Mouse (Mus musculus) c-Kit-positive CD71-negative TER-119-negative erythroid progenitor cells, embryonic 14.5 days (primary cell): ENCODE results near the gene A530064D06Rik.
"Not testable (repeated sequence)": the region's sequence is repeated elsewhere in the genome, so short reads cannot be mapped to it uniquely, and the experiment has no call there.

Experiments
- DNase-seq: peaks from one replicate; pipeline ENCODE4 v3.0.0-alpha.2; 2013; ENCODE audit warnings: low read depth

The A530064D06Rik gene

DNA sequence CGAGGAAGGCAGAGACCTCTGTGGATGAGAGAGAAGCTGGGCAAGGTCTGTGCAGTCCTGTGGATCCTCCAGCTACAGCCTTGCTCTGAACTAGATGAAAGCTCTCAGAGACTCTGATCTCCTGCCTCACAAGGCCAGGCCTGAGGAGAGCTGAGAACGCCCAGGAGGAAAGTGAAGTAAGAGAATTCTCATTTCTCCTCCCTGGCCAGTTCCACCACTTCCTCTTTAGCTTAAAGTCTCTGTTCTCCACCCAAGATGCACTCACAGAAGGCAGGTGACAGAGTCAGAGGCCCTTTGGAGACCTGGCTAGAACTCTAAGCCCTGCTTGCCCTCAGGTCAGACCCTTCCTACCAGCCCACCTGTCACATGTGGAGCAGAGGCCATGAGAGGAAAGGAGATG, at the start of gene A530064D06Rik:
Gene A530064D06Rik (minus strand): TSS at position 173 of the 400 bp plus-strand sequence.
- DNase-seq, result not testable (repeated sequence)

DNA sequence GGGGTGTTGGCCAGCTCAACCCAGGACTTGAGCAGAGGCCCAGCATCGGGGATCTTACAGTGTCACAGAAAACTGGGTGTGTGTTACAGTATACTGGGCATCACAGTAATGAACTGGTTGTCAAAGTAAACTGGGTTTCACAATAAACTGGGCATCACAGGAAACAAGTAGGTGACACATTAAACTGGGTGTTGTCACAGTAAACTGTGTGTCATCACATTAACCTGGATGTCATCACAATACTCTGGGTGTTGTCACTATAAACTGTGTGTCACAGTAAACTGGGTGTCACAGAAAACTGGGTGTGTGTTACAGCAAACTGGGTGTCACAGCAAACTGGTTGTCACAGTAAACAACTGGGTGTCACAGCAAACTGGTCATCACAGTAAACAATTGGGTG, 48.4 kb upstream of the A530064D06Rik start:
- no peak for DNase-seq

DNA sequence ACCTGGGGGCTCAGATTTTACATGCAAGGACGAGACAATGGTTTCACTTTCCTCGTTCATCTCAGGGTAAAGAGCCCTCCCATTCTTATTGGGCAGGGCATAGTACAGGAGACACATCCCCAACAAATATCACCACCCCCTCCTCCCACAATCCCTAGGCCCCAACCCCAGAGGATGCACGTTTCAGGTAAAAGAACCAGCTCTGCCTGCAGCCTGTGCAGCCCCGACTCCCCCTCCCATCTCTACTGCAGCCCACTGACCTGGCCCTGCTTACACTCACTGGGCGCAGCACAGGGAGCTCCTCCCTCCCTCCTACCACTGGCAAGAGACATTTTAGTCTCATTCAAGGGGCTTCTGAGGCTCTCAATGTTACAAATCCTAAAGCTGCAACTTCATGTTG, 46.4 kb upstream of the A530064D06Rik start:
- no peak for DNase-seq

DNA sequence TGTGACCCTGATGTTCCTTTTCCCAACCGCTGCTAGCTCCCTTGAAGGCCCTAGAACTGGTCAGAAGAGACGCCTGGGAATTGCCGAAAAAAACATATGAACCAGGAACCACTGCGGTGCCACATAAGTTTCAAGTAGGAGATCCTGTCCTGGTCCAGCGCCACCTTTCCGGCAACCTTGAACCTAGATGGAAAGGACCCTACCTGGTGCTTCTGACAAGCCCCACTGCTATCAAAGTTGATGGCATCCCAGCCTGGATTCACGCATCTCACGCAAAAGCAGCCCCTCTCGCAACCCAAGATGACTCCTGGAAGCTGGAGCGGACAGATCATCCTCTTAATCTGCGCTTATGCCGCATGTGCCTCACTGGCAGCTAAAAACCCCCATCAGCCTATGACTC, 45.5 kb upstream of the A530064D06Rik start:
- no peak for DNase-seq

DNA sequence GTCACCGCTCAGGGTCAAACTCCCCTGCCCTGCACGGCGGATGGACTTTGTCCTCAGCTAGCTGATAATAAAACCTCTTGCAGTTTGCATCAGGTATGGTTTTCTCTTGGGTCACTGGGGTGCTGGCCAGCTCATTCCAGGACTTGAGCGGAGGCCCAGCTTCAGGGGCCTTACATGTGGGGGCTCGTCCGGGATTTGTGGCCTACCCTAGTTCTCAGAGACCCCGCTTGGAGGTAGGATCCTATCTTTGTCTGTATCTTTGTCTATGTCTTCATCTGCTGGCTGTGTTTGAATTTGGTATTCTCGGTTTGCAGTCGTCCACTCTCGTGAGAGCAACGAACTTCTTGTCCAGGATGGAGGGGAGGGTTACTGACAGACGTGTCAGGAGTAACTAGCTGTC, 36.0 kb upstream of the A530064D06Rik start:
- DNase-seq, result no peak

DNA sequence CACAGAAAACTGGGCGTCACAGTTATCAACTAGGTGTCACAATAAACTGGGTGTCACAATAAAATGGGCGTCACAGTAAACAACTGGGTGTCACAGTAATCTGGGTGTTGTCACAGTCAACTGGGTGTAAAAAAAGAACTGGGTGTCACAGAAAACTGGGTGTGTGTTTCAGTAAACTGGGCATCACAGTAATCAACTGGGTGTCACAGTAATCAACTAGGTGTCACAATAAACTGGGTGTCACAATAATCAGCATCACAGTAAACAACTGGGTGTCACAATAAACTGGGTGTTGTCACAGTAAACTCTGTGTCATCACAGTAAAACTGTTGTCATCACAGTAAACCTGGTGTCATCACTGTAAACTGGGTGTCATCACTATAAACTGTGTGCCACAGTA, 25.3 kb upstream of the A530064D06Rik start:
- no peak for DNase-seq

DNA sequence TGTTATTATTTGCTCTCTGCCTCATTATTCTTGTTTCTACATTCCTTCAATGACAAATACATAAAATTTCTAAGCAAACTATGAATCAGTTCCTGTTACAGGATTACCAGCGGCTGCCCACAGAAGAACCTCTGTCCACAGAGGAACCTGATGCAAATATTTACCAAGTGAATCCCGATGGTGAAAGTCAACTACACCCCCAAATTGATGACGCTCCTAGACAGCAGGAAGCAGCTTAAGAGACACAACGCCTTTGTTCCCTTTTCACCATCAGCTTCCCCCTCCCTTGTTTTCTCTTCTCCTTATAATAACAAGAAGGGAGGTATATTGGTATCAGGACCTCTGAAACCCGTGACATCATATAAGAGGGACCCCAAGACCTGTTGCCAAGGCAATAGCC, 18.2 kb upstream of the A530064D06Rik start:
- DNase-seq, result no peak

DNA sequence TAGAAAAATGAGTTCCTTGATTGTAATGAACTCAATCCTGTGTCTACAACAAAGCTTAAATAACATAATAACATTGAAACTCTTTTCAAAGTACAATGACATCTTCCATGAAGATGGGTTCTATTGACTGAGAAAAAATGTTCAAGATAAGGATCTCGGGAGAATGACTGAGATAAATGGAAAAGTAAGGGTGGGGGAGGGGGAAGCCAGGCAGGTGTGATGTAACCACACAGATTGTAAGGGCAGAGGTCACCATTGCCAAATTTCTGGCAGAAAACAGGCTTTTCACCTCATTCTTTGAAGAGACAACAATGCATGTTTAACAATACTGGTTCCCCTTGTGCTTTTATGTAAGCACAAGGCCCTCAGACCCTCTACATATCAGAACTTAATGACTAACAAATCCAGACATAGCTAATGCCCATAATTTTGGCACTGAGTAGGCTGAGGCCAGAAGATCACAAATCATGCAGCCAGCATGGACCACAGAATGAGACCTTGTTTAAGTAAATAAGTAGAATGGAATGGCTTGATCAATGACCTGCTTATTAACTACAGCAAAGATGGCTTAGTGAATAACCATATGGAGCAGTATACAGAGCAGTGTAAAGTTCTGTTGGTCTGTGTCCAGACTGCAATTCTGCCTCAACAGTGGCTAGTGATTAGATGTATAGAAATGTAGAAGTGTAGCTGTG, 9.5 kb downstream of the A530064D06Rik start:
- DNase-seq, result no peak

DNA sequence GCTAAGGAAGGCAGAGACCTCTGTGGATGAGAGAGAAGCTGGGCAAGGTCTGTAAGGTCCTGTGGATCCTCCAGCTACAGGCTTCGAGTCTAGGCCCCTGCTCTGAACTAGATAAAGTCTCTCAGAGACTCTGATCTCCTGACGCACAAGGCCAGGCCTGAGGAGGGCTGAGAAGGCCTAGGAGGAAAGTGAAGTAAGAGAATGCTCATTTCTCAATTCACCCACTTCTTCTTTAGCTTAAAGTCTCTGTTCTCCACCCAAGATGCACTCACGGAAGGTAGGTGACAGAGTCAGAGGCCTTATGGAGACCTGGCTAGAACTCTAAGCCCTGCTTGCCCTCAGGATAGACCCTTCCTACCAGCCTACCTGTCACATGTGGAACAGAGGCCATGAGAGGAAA, 21.0 kb downstream of the A530064D06Rik start, which contains the start of gene 9830107B12Rik:
Gene 9830107B12Rik (minus strand): TSS at position 149 of the 400 bp plus-strand sequence.
- DNase-seq, result no peak

DNA sequence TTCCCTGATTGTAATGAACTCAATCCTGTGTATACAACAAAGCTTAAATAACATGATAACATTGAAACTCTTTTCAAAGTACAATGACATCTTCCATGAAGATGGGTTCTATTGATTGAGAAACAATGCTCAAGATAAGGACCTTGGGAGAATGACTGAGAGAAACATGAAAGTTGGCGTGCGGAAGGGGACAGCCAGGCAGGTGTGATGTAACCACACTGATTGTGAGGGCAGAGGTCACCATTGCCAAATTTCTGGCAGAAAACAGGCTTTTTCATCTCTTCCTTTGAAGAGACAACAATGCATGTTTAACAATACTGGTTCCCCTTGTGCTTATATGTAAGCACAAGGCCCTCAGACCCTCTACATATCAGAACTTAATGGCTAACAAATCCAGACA, 34.3 kb downstream of the A530064D06Rik start:
- DNase-seq, result no peak

DNA sequence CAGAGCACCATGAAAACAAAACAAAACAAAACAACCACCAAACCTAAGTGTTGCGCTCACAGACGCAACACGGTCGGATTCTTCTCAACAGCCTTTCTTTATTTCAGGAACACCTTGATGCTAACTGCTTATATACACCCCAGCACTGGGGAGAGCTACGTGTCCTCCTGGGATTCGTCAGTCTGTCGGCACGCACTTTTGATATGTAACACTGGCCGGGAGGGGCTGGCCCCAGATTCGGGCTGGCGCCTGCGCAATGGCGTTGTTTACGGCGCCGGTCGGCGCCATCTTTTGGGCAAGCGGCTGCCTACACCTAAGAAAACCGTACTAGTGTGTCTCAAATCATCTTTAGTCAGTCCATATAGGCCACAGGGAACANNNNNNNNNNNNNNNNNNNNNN, 46.6 kb downstream of the A530064D06Rik start:
- no peak for DNase-seq

DNA sequence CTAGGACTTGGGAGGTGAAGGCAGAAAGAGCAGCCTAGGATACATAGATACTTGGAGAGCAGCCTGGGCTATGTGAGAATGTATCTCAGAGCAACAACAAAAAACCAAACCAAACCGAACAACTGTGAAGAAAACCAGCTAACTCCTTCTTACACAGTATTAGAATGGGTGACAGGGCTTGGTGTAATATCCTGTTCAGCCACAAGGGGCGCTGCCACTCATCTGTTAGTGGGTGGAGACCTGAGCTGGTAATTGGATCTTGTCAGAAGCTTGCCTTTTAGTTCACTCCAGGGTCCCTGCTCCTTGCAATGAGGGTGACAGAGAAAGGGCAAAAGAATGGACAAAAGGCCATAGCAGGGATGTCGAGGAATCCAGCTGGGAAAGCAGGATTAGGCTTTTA, 47.4 kb downstream of the A530064D06Rik start:
- DNase-seq, result peak; percentile 82

DNA sequence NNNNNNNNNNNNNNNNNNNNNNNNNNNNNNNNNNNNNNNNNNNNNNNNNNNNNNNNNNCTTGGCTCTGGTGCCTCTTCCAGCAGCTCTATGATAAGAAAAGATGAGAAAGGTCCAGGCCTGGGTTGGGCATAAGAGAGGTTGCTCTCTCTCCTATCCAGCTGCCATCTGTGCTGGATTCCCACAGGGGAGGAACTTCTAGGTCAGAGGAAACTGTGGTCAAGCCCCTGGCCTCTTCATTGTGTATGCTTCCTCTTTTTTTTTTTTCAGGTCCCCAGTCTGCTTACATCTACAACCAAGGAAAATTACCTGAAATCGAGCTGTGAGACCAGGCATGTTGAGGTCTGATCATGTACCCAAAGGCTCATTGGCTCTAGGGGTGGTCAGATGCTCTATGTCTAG, 48.5 kb downstream of the A530064D06Rik start:
- DNase-seq, result peak; percentile 50

DNA sequence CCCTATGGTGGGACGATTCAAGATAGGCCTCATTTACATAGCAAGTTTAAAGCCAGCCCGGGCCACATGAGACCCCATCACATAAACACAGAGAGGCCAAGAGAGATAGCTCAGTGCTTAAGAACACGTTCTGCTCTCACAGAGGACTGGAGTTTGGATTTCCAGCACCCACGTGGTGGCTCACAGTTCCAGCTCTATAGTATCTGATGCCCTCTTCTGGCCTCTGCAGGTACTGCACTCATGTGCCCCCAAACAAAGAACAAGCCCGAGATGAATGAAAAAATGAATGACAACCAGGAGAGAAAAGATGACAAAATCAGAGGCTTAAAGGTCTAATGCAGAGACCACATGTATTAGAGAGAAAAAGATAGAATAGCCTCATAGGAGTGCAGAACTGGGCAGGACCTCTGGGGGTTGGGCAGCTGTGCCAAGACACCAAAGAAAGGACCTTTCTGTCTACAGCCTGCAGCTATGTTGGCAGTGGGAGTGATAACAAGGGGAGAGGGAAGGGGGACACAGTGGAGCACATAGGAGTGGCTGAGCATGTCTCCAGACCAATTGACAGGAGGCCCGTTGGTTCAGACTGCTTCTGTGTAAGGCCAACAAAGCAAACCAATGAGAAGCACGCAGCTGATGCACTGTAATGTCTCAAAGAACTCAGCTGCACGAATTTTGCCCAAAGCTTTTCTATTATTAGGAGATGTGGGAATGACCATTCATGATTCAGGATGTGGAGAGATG, 56.4 kb downstream of the A530064D06Rik start:
- DNase-seq, result no peak

DNA sequence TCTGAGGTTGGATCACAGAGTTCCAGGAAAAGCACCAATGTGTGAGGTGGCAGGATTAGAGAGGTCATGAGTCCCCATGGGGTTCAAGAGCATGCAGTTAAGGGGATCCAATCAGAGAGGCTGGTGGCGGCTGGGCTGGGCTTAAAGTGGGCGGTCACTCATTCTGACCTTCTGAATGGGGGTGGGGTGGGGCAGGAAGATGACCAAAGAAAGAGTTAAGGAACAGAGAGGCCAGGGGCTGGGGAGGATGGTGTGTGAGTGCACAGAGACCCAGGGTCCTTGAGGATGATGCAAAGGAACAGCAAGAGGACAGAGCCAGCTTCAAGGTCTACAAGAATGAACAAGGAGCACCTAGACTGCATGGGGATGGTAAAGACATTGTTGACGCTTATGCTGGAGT, 58.6 kb downstream of the A530064D06Rik start:
- no peak for DNase-seq

DNA sequence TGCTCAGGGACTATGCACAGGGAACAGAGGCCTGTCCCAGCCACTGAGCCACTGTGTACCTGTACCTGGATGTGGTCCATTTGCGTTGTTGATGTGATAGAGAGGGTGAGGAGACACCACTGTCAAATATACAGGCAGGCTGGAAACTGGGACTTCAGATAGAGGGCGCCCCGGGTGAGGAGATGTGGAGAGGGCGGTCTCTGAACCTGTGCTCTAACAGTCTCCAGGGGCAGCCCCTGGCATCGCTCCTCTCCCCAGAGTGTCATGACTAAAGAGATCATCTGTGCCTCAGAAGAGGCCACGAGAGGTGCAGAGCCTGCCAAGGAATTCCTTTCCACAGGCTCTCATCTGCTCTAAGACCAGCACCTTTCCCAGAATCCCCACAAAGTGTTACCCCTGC, 59.2 kb downstream of the A530064D06Rik start:
- no peak for DNase-seq

DNA sequence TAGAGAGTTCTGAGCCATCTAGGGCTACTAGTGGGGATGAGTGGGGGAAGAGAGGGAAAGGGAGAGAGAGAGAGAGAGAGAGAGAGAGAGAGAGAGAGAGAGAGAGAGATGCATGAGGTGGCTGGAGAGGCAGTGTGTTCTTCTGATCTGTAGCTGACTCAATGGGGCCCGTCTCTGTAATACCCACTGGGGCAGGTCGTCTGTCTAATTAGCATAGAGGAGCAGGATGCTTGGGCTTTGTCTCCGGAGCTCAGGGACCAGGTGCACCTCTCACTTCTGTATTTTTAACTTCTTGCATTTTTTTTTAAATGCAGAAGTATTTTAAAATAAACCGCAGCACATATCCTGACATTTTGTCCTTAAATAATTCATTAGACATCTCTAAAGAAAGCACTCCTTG, 59.7 kb downstream of the A530064D06Rik start:
- no peak for DNase-seq

DNA sequence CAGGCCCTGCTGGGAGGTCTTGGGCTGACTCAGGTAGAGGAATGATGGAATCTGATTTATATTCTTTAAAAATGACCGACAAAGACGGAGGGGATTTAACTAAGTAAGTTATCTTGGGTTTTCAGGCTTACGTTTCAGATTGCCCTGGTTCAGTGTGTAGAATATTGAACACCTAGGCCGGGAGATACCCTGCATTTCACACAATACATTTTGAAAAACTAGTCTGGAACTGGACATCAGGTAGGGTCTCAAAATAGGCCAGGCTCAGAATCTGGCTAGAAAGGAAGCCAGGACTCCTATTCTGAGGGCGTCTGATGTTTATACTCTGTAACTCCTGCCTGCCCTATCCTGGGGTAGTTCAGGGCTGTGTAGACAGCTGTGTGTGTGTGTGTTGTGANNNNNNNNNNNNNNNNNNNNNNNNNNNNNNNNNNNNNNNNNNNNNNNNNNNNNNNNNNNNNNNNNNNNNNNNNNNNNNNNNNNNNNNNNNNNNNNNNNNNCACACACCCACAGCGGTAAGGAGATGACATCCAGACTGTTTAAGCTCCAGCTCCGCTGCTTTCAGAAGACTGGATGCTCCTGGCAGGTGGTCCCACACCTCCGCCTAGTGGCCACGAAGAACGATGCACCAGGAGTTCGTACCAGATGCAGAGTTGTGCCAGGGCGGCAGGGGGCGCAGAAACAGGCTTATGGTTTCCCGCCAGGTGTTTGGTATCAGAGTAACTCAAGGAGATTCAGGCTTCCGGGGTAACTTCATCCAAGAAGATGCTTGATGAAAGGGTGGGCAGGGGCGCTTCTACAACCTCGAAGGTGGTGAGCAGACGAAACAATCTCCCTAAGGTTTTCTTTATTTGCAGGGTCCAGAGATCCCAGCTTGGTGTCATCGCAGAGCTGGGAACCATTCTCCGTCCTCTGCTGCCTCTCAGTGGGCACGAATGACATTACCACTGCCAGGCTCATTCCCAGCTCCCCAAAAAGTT, 66.3 kb downstream of the A530064D06Rik start:
- DNase-seq, result peak; percentile 66

DNA sequence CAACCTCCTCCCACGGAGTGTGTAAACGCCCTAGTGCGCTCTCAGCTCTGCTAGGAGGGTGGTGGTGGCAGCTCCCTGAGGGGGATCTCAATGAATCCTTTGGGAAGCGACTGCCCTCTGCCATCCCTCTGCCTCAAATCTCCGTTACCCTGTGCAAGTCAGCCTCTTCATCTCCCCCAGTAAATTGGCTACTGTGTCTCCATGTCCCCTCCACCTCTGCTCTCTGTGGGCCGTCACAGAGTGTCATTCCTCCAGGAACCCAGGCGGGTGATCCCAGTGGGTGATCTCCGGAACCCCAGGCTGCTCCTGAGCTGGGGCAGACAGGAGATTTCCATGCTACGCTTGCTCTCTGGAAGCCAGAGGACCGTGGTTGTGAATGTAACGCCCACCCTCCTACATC, 67.8 kb downstream of the A530064D06Rik start:
- no peak for DNase-seq
